ENCODE assay signal across 9 mouse cellular contexts in the genomic region with DNA sequence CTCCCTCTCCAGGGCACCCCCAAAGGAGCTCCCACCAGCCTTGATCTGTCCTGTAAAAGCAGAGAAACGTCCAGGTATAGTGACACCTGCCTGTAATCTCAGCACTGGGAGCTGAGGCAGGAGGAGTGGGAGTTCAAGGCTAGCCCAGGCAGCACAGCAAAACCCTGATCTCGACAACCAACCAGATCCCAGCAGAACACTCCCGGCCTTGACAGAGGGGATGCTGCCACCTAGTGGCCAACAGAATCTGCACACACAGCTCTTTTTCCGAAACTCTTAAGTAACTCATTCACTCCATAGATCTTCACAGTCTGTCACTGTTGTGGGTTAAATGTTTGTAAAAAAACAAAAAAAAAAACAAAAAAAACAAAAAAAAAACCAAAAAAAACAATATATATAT. TPM values are rescaled to one million over a fixed set of nuclear protein-coding genes. Genes with fewer than 3 reads are reported as not detected.
DNase-seq lines count a peak whose midpoint lies in the region; ATAC-seq and TF ChIP-seq lines count a peak whose summit lies in the region.
"Had no signal": no experiment of that assay in that cellular context is flagged by ENCODE, and none has a peak within 500 bp of the region (broad histone marks: within the 10 kb centered on the region; RNA-seq: fewer than 3 reads in every experiment).

No protein-coding gene starts in this region.

- H3K4me3 ChIP-seq in limb, embryonic 14.5 days (replicated peaks; ENCODE audit: low read length) = no peak overlapping the region
- H3K4me3 ChIP-seq: myocyte had no signal

- no peaks in the 10 kb centered on the region for H3K27me3 ChIP-seq in limb, embryonic 14.5 days (ENCODE audit: control insufficient read depth, insufficient read depth, low read length)

- no peak overlapping the region for H3K27ac ChIP-seq in limb, embryonic 14.5 days (replicated peaks; ENCODE audit: low read depth, low read length)

- no peak for TF ChIP-seq POLR2A in limb, embryonic 14.5 days (IDR thresholded peaks at IDR 0.05; ENCODE audit: borderline replicate concordance, extremely low read depth, insufficient read depth, insufficient read length)

- H3K4me2 ChIP-seq in limb, embryonic 14.5 days (replicated peaks; ENCODE audit: low read depth, low read length, severe bottlenecking) = no peak overlapping the region

- no peaks in the 10 kb centered on the region for H3K9me3 ChIP-seq in limb, embryonic 14.5 days (ENCODE audit: control insufficient read depth, low read length)

- H3K9ac ChIP-seq in limb, embryonic 14.5 days (ENCODE audit: low read depth, low read length, severe bottlenecking) = no peak overlapping the region

- WGBS in limb, embryonic 14.5 days = 7% methylated on average over 4 of the region's 4 CpGs

- intact Hi-C loops in gastrocnemius, postnatal 14 days (cut with DNase I; ENCODE audit: low total_unique reads) = no loop called here

- peak; percentile 84 for DNase-seq in 3T3-L1 (ENCODE audit: low read depth, low spot score)
- peak; percentile 74 to 81 for DNase-seq in adrenal gland, adult 18-20 months (ENCODE audit: low spot score in 2 of 2)
- peak; percentile 88 for DNase-seq in embryo, embryonic 10.5 days (ENCODE audit: low spot score)
- DNase-seq in gastrocnemius, postnatal 14 days = peak; percentile 58
- peak; percentile 62 to 86 for DNase-seq in kidney, adult 8-10 months
- DNase-seq in limb, embryonic 14.5 days (ENCODE audit: low spot score) = peak; percentile 71
- DNase-seq in natural killer cell, adult 2 months (ENCODE audit: low spot score in 2 of 2) = peak; percentile 53 to 77
- DNase-seq in spleen, postnatal 36 days (ENCODE audit: low spot score in 2 of 2) = peak; percentile 64 to 71

- no peaks in the 10 kb centered on the region for H3K36me3 ChIP-seq in limb, embryonic 14.5 days (ENCODE audit: control insufficient read depth, insufficient read depth, low read length)

- peak; percentile 65; the same call in 1 of the 2 replicates for ATAC-seq in limb, embryonic 14.5 days (ENCODE audit: low FRiP score, low read depth)

- H3K4me1 ChIP-seq in limb, embryonic 14.5 days (ENCODE audit: control insufficient read depth, insufficient read depth, low read length) = no peaks in the 10 kb centered on the region

RNA-seq across cellular contexts. Expression of a gene that starts 12.2 kb away (rescaled TPM):
- 10 to 100 TPM in 1 of 2 experiments, 1 to 10 TPM in 1; 6.9 to 11.5 TPM for total RNA-seq in adrenal gland, adult 18-20 months (2021)
- total RNA-seq in gastrocnemius, postnatal 14 days (2021) = 1 to 10 TPM; 7.5 to 8.8 TPM
- 1.1 and 1.4 TPM in 2 replicates for polyA plus RNA-seq in limb, embryonic 14.5 days (2012; rRNA removed)
- polyA plus RNA-seq in limb, embryonic 14.5 days (2014; fragmentation: Nextera tagmentation; extraction: Ambion mirVana) = 3.9 and 4.1 TPM in 2 replicates

RNA-seq across cellular contexts. Expression of a gene that starts 28.3 kb away (rescaled TPM):
- 10 to 100 TPM; 11.9 to 12.8 TPM for total RNA-seq in adrenal gland, adult 18-20 months (2021)
- total RNA-seq in gastrocnemius, postnatal 14 days (2021) = 1 to 10 TPM; 3.2 to 4.1 TPM
- polyA plus RNA-seq in limb, embryonic 14.5 days (2012; rRNA removed) = 13.5 and 14.5 TPM in 2 replicates
- polyA plus RNA-seq in limb, embryonic 14.5 days (2014; fragmentation: Nextera tagmentation; extraction: Ambion mirVana) = 12.3 and 13.4 TPM in 2 replicates

RNA-seq across cellular contexts. Expression of a gene that starts 42.4 kb away (rescaled TPM):
- total RNA-seq in adrenal gland, adult 18-20 months (2021) = not detected
- not detected for total RNA-seq in gastrocnemius, postnatal 14 days (2021)
- polyA plus RNA-seq in limb, embryonic 14.5 days (2012; rRNA removed) = 0.21 and 0.36 TPM in 2 replicates
- not detected in 2 replicates for polyA plus RNA-seq in limb, embryonic 14.5 days (2014; fragmentation: Nextera tagmentation; extraction: Ambion mirVana)
- polyA plus RNA-seq: myocyte had no signal
